Mouse (Mus musculus) testis, adult 2 months (tissue): ENCODE data around the gene Sypl. TPM values are rescaled to one million over a fixed set of nuclear protein-coding genes. Genes with fewer than 3 reads are reported as not detected.
A peak's percentile ranks its signal among the peaks of the same experiment; 100 is the strongest.

Experiments
- H3K27ac ChIP-seq: fragments of 200-500 bp; 2 replicates; pipeline ENCODE4 v1.5.1; 2012; ENCODE audit warnings: low read depth, low read length; ENCODE audit not compliant: control insufficient read depth, insufficient read depth
- H3K27me3 ChIP-seq: fragments of 200-500 bp; 2 replicates; pipeline ENCODE4 v1.6.1; 2012; ENCODE audit warnings: mild to moderate bottlenecking, low read length, moderate library complexity; ENCODE audit not compliant: control insufficient read depth, insufficient read depth
- H3K36me3 ChIP-seq: fragments of 200-500 bp; 2 replicates; pipeline ENCODE4 v1.6.1; 2012; ENCODE audit warnings: mild to moderate bottlenecking, low read length; ENCODE audit not compliant: control insufficient read depth, insufficient read depth
- H3K4me1 ChIP-seq: fragments of 200-500 bp; 2 replicates; pipeline ENCODE4 v1.6.1; 2012; ENCODE audit warnings: low read length; ENCODE audit not compliant: control insufficient read depth, insufficient read depth
- H3K4me3 ChIP-seq: fragments of 200-500 bp; 2 replicates; pipeline ENCODE4 v1.5.1; 2012; ENCODE audit warnings: low read depth, mild to moderate bottlenecking, low read length, moderate library complexity, mixed read lengths; ENCODE audit not compliant: control insufficient read depth
- CTCF ChIP-seq: fragments of 200-500 bp; IDR thresholded peaks from 2 replicates; pipeline ENCODE4 v1.5.1; 2012; ENCODE audit warnings: low read depth, mild to moderate bottlenecking, inconsistent platforms, low read length, moderate library complexity; ENCODE audit not compliant: control insufficient read depth, insufficient read depth, insufficient replicate concordance
- POLR2A ChIP-seq: fragments of 200-500 bp; IDR thresholded peaks from 2 replicates; pipeline ENCODE4 v1.6.1; 2012; ENCODE audit warnings: low read depth, mild to moderate bottlenecking, inconsistent platforms, low read length, moderate library complexity; ENCODE audit not compliant: control insufficient read depth
- polyA plus RNA-seq: library from polyadenylated mRNA; depleted of rRNA; stranded (reverse); fragments of >200 nt; gene quantifications from 2 replicates; pipeline ENCODE4 v1.2.3, GENCODE M21; 2012

Gene Sypl
- polyA plus RNA-seq, 1 experiment, result 221 TPM

GRCm38 (mm10) chr12:32943951-32944350 lies 9.7 kb upstream of the Sypl start:
- TF ChIP-seq CTCF (no peak), POLR2A (no peak)
- Histone ChIP-seq H3K27me3 (no peaks in the 10 kb centered on the region), H3K4me3 (no peak overlapping the region), H3K36me3 (no peaks in the 10 kb centered on the region; the same call in 1 of the 2 replicates), H3K4me1 (no peaks in the 10 kb centered on the region), H3K27ac (no peak overlapping the region)

GRCm38 (mm10) chr12:32944884-32945454 lies 8.7 kb upstream of the Sypl start:
- H3K36me3 ChIP-seq, result no peaks in the 10 kb centered on the region; the same call in 1 of the 2 replicates
- no peaks in the 10 kb centered on the region for H3K4me1 ChIP-seq
- no peak for TF ChIP-seq POLR2A
- no peak for TF ChIP-seq CTCF
- H3K4me3 ChIP-seq, result no peak overlapping the region
- H3K27me3 ChIP-seq, result no peaks in the 10 kb centered on the region
- H3K27ac ChIP-seq, result no peak overlapping the region

DNA sequence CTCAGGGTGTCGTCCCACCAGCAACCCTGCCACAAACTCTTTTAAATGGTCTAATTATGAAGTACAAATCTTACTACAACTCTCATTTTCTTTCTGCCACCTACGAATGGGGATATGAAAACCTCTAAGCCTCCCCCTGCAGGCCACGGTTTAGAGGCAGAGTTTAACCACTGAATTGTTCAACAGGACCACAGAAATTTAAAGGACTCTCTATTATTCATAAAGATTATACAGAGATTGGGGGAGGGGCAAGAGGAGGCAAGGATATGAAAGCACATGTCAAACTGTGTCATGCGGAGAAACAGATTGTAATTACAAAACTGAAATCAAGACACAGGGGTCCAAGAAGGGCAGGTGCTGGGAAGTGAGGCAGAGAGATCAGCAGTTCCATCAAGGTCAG lies 7.3 kb upstream of the Sypl start:
- no peak overlapping the region for H3K4me3 ChIP-seq
- no peaks in the 10 kb centered on the region for H3K4me1 ChIP-seq
- no peaks in the 10 kb centered on the region for H3K27me3 ChIP-seq
- TF ChIP-seq POLR2A (no peak), CTCF (no peak)
- H3K36me3 ChIP-seq, result no peaks in the 10 kb centered on the region; the same call in 1 of the 2 replicates
- no peak overlapping the region for H3K27ac ChIP-seq

- no peaks in the 10 kb centered on the region for H3K36me3 ChIP-seq
- TF ChIP-seq CTCF (peak; percentile 29; the same call in 1 of the 2 replicates), POLR2A (no peak)
- H3K27ac ChIP-seq, result 0 out of 2 replicates have a peak overlapping the region, but pooled peaks have one; percentile 15
- no peaks in the 10 kb centered on the region for H3K27me3 ChIP-seq
- peak overlapping the region; percentile 84 for H3K4me3 ChIP-seq
- H3K4me1 ChIP-seq, result no peaks in the 10 kb centered on the region; the same call in 1 of the 2 replicates
Measured at GRCm38 (mm10) chr12:32952416-32952815, 1.3 kb upstream of the Sypl start.

- TF ChIP-seq CTCF, result no peak
- no peak for TF ChIP-seq POLR2A
- peak overlapping the region; percentile 98 for H3K27ac ChIP-seq
Measured at GRCm38 (mm10) chr12:32953066-32953465, 625 bp upstream of the Sypl start.

GRCm38 (mm10) chr12:32954216-32955021 lies 728 bp downstream of the Sypl start:
- Histone ChIP-seq H3K4me1 (no peaks in the 10 kb centered on the region; the same call in 1 of the 2 replicates), H3K27ac (peak overlapping the region; percentile 96), H3K4me3 (peak overlapping the region; percentile 94), H3K36me3 (no peaks in the 10 kb centered on the region), H3K27me3 (no peaks in the 10 kb centered on the region)
- TF ChIP-seq POLR2A, result peak; percentile 68
- TF ChIP-seq CTCF, result no peak

More at GRCm38 (mm10) chr12:32953066-32953465, 625 bp upstream of the Sypl start:
- Histone ChIP-seq H3K36me3 (no peaks in the 10 kb centered on the region), H3K4me3 (peak overlapping the region; percentile 94), H3K4me1 (no peaks in the 10 kb centered on the region; the same call in 1 of the 2 replicates), H3K27me3 (no peaks in the 10 kb centered on the region)

- Histone ChIP-seq H3K27ac (peak overlapping the region; percentile 96), H3K4me3 (peak overlapping the region; percentile 94), H3K36me3 (no peaks in the 10 kb centered on the region), H3K27me3 (no peaks in the 10 kb centered on the region), H3K4me1 (no peaks in the 10 kb centered on the region; the same call in 1 of the 2 replicates)
- TF ChIP-seq POLR2A, result no peak
- no peak for TF ChIP-seq CTCF
Measured at GRCm38 (mm10) chr12:32955037-32955436, 1.3 kb downstream of the Sypl start.
